Mouse (Mus musculus) thymus, adult 2 months (tissue): Measurements from ENCODE around the gene H13. TPM values are rescaled to one million over a fixed set of nuclear protein-coding genes. Genes with fewer than 3 reads are reported as not detected.

ENCODE experiments used
- DNase-seq: peaks from one replicate; pipeline ENCODE4 v3.0.0; 2021
- H3K27ac ChIP-seq: fragments of 200-500 bp; 2 replicates; pipeline ENCODE4 v1.5.1; 2012; ENCODE audit warnings: low read length, control low read depth; ENCODE audit not compliant: control insufficient read depth, insufficient read depth
- H3K27me3 ChIP-seq: fragments of 200-500 bp; 2 replicates; pipeline ENCODE4 v1.6.1; 2012; ENCODE audit warnings: mild to moderate bottlenecking, low read length, moderate library complexity, mixed read lengths; ENCODE audit not compliant: control insufficient read depth, insufficient read depth
- H3K36me3 ChIP-seq: fragments of 200-500 bp; 2 replicates; pipeline ENCODE4 v1.6.1; 2012; ENCODE audit warnings: mild to moderate bottlenecking, low read length, moderate library complexity; ENCODE audit not compliant: control insufficient read depth, insufficient read depth
- H3K4me1 ChIP-seq: fragments of 200-500 bp; replicated peaks from 2 replicates; pipeline ENCODE4 v1.6.1; 2012; ENCODE audit warnings: low read length; ENCODE audit not compliant: control insufficient read depth, insufficient read depth
- H3K4me3 ChIP-seq: fragments of 200-500 bp; 2 replicates; pipeline ENCODE4 v1.5.1; 2012; ENCODE audit warnings: mild to moderate bottlenecking, low read length, control low read depth, moderate library complexity; ENCODE audit not compliant: control insufficient read depth, insufficient read depth
- CTCF ChIP-seq: fragments of 200-500 bp; IDR thresholded peaks from 2 replicates; pipeline ENCODE4 v1.5.1; 2012; ENCODE audit warnings: mild to moderate bottlenecking, control low read depth, low read length, moderate library complexity, borderline replicate concordance; ENCODE audit not compliant: control insufficient read depth, poor library complexity, insufficient read depth; ENCODE audit errors: extremely low read depth
- POLR2A ChIP-seq: fragments of 200-500 bp; IDR thresholded peaks from 2 replicates; pipeline ENCODE4 v1.6.1; 2012; ENCODE audit warnings: mild to moderate bottlenecking, low read length, control low read depth, moderate library complexity; ENCODE audit not compliant: control insufficient read depth, poor library complexity, insufficient read depth; ENCODE audit errors: extremely low read depth
- WGBS: fragments of 180-500 bp; shearing (Covaris S2); methylation state at CpG from one replicate; pipeline ENCODE4 v1.1.7; 2018; 5-methylcytosine and 5-hydroxymethylcytosine counted together
- polyA plus RNA-seq: library from polyadenylated mRNA; depleted of rRNA; stranded (reverse); fragments of >200 nt; gene quantifications from 2 replicates; pipeline ENCODE4 v1.2.3, GENCODE M21; 2012

Gene H13
- polyA plus RNA-seq, 1 experiment = 270 TPM

- WGBS = 2% methylated on average over 5 of the region's 5 CpGs
- H3K4me3 ChIP-seq = peak overlapping the region; percentile 81
- H3K27ac ChIP-seq = peak overlapping the region; percentile 96
- TF ChIP-seq POLR2A = no peak
- H3K27me3 ChIP-seq = no peaks in the 10 kb centered on the region
- DNase-seq = peak; percentile 83
- H3K36me3 ChIP-seq = peaks cover 14% of the 10 kb centered on the region
- peaks cover 30% of the 10 kb centered on the region for H3K4me1 ChIP-seq
Observed at GRCm38 (mm10) chr2:152671642-152671999, 2.4 kb downstream of the H13 start.

- Histone ChIP-seq H3K4me1 (peaks cover 30% of the 10 kb centered on the region), H3K27me3 (no peaks in the 10 kb centered on the region), H3K4me3 (peak overlapping the region; percentile 5; the same call in 1 of the 2 replicates), H3K36me3 (peaks cover 17% of the 10 kb centered on the region), H3K27ac (peak overlapping the region; percentile 96)
- DNase-seq = no peak
- WGBS = 58% methylated on average over 12 of the region's 12 CpGs
- TF ChIP-seq POLR2A (no peak), CTCF (no peak)
Observed at GRCm38 (mm10) chr2:152672166-152672565, 2.9 kb downstream of the H13 start.

GRCm38 (mm10) chr2:152674148-152674547, 4.9 kb downstream of the H13 start:
- H3K27ac ChIP-seq = no peak overlapping the region
- H3K4me3 ChIP-seq = no peak overlapping the region
- H3K36me3 ChIP-seq = peaks cover 34% of the 10 kb centered on the region
- peaks cover 30% of the 10 kb centered on the region for H3K4me1 ChIP-seq
- WGBS = 77% methylated on average over 11 of the region's 11 CpGs
- TF ChIP-seq POLR2A = no peak
- TF ChIP-seq CTCF = no peak
- no peaks in the 10 kb centered on the region for H3K27me3 ChIP-seq
- DNase-seq = no peak

GRCm38 (mm10) chr2:152675252-152675791, 6.1 kb downstream of the H13 start:
- H3K4me3 ChIP-seq = no peak overlapping the region
- peaks cover 46% of the 10 kb centered on the region for H3K36me3 ChIP-seq
- WGBS = 77% methylated on average over 13 of the region's 13 CpGs
- peaks cover 30% of the 10 kb centered on the region for H3K4me1 ChIP-seq
- DNase-seq = no peak
- H3K27ac ChIP-seq = no peak overlapping the region
- no peaks in the 10 kb centered on the region for H3K27me3 ChIP-seq
- TF ChIP-seq POLR2A (no peak), CTCF (no peak)

- WGBS = 52% methylated on average over 3 of the region's 3 CpGs
- Histone ChIP-seq H3K4me1 (peaks cover 14% of the 10 kb centered on the region), H3K27me3 (no peaks in the 10 kb centered on the region), H3K27ac (no peak overlapping the region), H3K4me3 (no peak overlapping the region), H3K36me3 (peaks cover 76% of the 10 kb centered on the region)
- DNase-seq = peak; percentile 50
- no peak for TF ChIP-seq CTCF
- no peak for TF ChIP-seq POLR2A
Observed at GRCm38 (mm10) chr2:152678302-152678701, 9.0 kb downstream of the H13 start.

GRCm38 (mm10) chr2:152678925-152679324, 9.7 kb downstream of the H13 start:
- TF ChIP-seq POLR2A (no peak), CTCF (no peak)
- Histone ChIP-seq H3K4me1 (peaks cover 14% of the 10 kb centered on the region), H3K27me3 (no peaks in the 10 kb centered on the region), H3K36me3 (peaks cover 82% of the 10 kb centered on the region), H3K4me3 (no peak overlapping the region), H3K27ac (no peak overlapping the region)
- WGBS = 95% methylated on average over 5 of the region's 5 CpGs
- no peak for DNase-seq
